Mouse (Mus musculus) testis, adult 2 months (tissue): ENCODE measurements around the gene Olig1.

Source experiments
- CTCF ChIP-seq: fragments of 200-500 bp; IDR thresholded peaks from 2 replicates; pipeline ENCODE4 v1.5.1; 2012; ENCODE audit warnings: low read depth, mild to moderate bottlenecking, inconsistent platforms, low read length, moderate library complexity; ENCODE audit not compliant: control insufficient read depth, insufficient read depth, insufficient replicate concordance
- POLR2A ChIP-seq: fragments of 200-500 bp; IDR thresholded peaks from 2 replicates; pipeline ENCODE4 v1.6.1; 2012; ENCODE audit warnings: low read depth, mild to moderate bottlenecking, inconsistent platforms, low read length, moderate library complexity; ENCODE audit not compliant: control insufficient read depth

DNA sequence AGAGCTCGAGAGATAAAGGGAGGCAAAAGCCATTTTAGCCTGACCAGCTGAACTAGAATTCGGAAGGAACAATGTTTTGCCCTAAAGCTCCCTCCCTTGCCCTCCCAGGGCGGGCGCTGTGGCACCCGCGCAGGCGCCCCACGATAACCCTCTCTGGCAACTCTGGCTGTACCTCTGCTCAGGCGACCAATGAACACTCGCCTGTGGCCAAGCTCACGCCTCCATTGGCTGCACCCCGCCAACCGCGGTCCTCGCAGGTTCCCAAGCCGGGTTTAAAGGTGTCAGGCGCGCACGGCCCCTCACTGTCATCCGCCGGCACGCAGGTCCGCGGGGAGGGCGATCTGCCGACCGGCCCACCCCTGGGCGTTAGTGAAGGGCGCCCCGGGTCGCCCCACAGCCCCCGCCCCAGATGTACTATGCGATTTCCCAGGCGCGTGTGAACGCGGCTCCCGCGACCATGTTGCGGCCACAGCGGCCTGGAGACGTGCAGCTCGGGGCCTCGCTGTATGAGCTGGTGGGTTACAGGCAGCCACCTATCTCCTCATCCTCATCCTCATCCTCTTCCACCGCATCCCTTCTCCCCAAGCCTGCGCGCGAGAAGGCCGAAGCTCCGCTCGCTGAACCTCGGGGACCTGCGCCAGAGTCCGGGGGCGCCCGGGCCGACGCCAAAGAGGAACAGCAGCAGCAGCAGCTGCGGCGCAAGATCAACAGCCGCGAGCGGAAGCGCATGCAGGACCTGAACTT, at the start of gene Olig1:
- no peak for TF ChIP-seq CTCF
- no peak for TF ChIP-seq POLR2A
